Mouse (Mus musculus): ENCODE measurements around the gene Lor.

Gene Lor

DNA sequence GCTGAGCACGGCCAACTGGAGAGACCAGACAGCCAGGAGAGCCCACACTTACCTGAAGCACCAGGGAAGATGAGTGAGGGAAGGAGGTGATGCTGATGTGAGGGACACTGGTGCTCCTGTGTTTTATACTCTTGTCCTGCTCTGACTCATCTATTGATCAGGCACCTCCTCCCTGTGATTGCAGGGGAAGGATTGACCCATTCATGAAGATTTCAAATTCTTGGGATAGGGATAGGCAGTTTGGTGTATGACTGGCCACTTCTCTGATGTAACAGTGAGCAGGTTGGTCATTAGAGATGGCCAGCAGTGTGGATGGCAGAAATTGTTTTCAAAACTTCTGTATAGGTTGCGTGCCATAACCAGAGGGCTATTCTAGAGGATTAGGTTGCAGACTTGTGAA is at the start of gene Lor:
Gene Lor, minus strand, starts transcription at position 101 of the 400 bp plus-strand sequence.
- no peak for DNase-seq

DNA sequence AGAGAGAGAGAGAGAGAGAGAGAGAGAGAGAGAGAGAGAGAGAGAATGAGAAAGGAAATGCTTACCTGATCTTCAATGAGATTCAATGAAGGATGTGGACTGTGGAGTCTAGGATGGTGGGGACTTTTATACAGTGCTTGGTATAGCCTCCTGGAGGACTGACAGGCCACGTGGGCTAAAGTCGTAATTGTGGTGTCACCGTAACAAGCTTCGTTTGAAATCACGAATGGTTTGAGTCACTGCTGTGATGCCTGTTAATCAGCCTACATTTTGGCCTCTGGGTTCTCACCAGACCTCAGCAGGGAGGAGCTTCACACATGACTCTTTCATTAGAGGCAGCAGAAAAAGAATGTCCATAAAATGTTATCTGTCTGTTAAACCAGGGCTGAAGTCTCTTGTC is 40.9 kb upstream of the Lor start, which contains the start of gene Prr9:
Gene Prr9, minus strand, starts transcription at position 101 of the 400 bp plus-strand sequence.
- DNase-seq, result no peak

DNA sequence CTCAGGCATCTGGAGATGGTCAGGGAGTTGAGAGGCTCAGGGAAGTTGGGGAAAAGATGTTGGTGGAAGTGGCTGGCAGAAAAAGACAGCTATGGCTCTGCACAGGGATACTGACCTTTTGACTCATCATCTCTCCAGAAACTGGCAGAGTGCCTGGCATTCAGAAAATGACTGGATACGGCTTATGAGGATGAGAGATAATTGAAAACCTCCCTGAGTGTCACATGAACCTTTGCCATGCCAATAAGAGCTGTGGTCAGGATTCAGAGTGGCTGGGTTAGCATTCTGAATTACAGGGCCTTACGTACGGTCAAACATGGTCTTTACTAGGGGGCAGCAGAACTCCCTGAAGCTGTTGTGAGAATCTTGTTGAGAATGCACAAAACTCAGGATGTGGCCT is 38.0 kb upstream of the Lor start:
- no peak for DNase-seq

DNA sequence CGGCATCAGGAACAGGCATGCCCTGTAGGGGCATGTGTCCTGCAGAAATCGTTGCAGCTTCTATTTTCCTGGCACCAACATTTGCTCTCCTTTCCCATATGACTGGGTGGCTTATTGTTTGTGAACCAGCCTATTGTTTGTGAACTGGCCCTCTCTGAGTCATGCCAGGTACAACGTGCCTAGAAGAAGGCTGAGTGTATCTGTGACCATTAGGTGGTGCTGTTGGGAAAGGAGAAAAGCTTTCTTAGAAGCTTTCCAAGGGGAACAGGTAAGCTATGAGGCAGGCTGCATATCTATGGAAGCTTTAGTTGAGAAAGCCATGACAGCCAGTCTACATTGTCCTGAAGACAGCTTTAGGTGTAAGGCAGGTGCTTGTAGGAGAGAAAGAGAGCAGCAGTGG is 35.0 kb upstream of the Lor start:
- peak; percentile 12 to 30 for DNase-seq

DNA sequence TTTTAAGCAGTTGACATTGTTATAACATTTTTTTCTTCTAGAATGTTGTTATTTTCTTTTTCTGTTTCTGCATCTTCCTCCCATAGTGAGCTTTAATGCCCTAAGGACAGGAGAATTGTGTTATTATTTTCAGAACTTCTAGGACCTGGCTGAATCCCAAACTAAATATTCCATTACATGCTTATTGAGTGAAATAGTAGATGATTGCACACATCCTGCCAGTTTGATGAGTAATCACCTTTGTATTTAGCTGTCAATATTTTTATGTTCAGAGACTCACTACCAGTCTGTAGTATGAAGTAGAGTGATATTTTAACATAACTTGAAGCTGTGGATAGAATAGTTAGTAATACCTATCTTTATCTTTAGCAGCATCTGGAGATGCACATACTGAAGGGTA is 28.6 kb upstream of the Lor start:
- no peak for DNase-seq

DNA sequence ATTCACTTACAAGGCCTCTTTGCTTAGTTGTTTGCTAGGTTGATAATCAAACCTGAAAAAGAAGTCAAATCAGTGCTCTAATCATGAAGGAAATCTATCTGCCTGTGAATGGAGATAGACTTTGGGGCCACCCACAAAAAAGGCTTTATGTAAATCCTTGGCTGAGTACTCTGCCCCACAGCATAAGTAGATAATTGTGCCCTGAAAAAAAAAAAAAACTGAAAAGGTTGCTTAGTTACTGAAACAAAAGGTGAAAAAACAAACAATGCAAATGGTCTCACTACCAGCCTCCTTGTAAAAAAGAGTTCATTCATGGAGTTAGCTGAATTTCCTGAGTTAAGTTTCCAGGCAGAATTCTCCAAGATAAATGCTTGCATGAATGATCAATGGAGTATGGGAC is 27.8 kb upstream of the Lor start:
- DNase-seq, result no peak

DNA sequence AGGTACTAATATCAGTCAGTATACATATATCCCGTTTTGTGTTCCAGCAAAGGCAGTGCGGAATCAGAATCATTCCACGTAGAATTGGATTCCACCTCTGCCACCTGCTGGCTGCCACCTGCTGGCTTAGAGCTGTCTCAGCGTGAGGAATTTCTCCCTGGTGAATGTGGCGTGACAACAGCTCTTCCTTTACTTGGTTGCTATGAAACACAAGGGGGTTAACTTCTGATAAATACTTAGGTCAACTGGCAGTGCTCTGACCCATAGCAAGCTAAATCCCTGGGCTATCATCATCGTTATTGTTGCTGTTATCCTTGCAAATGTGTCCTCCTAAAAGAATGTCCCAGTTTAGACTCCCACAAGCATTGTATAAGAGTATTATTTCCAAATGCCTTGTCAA is 23.6 kb upstream of the Lor start:
- peak; percentile 42 to 72 for DNase-seq

DNA sequence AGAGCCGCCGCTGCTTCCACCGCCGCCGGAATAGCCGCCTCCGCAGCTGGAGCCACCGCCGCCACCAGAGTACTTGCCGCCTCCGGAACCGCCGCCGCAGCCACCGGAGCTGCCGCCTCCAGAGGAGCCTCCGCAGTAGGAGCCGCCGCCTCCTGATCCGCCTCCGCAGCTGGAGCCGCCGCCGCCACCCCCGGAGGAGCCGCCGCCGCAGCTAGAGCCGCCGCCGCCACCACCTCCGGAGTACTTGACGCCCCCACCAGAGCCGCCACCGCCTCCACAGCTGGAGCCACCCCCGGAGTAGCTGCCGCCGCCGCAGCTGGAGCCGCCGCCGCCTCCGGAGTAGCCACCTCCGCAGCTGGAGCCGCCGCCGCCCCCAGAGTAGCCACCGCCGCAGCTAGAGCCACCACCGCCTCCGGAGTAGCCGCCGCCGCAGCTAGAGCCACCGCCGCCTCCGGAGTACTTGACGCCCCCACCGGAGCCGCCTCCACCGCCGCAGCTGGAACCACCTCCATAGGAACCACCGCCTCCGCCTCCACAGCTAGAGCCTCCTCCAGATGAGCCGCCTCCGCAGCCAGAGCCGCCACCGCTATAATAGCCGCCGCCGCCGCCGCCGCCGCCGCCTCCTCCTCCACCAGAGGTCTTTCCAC is 1.5 kb downstream of the Lor start:
- DNase-seq, result peak; percentile 32 to 61

DNA sequence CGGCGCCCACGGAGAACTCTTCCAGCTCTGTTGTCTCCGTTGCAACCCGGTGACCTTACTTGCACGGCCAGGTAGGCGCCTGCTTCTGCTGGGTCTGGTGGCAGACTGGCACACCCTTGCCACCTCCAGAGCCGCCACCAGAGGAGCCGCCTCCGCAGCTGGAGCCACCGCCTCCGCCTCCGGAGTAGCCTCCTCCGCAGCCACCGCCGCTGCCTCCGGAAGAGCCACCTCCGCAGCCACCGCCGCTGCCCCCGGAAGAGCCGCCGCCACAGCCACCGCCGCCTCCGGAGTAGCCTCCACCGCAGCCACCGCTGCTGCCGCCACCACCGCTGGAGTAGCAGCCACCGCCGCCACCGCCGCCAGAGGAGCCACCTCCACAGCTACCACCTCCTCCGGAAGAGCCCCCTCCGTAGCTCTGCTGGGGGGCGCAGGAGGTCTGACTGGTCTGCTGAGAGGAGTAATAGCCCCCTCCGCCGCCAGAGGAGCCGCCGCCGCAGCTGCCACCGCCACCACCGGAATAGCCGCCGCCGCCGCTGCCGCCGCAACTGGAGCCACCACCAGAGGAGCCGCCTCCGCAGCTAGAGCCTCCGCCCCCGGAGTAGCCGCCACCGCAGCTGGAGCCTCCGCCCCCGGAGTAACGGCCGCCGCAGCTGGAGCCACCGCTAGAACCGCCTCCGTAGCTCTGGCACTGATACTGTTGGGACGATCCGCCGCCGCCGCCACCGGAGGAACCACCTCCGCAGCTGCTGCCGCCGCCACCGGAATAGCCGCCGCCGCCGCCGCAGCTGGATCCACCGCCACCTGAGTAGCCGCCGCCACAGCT is 2.3 kb downstream of the Lor start:
- DNase-seq, result peak; percentile 70 to 85

DNA sequence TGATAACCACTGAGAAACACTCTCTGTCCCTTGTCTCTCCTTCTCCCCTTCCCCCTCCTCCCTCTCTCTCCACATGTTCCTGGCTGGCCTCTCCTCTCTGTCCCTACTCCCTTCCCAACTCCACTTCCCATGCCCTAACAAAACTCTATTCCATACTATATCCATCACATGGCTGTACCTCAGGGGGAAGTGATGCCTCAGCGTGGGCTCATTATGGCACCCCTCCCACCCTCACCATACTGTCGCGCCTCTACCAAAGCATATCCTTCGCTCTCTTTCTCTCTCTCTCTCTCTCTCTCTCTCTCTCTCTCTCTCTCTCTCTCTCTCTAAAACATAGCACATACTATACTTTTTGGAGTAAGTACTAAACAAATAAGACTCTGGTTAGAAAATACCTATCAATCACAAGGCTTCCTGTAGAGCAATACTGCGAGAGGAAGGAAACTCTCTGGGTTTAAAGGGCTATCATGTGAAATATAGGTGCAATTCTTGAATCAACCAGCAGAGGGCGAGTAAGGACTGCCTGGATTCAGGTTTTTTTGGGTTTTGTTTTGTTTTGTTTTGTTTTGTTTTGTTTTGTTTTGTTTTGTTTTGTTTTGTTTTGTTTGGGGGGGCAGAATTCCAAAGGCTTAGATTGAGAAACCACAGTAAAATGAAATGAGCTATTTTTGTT is 32.4 kb downstream of the Lor start:
- DNase-seq, result peak; percentile 33 to 38

DNA sequence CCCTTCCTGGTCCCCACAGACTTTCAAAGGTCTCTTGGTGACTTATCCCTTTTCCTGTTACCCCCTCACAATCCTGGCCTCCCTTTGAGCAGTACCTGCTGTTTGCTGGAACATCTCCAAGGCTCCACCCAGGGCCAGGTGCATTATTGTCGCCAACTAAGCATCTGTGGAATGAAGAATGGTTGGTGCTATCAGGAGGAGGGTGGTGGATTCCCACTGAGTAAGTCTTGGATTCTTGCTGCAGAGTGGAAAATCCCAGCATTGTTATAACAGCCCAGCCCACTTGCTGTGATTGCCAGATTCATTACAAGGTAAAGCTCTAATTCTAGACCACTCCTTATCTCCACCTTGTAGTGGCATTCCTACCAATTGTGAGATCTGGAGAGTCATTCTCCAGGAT is 49.0 kb downstream of the Lor start:
- no peak for DNase-seq

DNA sequence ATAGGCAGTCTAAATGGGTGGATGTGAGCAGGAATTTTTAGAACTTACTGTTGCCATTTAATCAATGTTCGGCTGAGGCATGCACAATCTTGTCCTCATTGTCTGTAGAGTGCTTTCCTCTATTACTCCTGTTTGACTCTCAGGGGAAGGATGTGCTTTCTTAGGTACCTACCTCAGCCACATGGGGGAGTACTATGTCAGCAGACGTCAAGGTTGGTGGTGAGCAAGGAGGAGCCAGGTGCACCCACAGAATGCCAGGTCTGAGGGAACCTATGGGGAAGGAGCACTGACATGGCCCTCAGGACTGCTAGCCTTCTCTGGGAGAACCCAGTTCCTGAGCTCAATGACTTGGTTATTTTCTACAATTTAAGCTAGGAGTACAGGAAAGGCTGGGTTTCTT is 49.7 kb downstream of the Lor start:
- DNase-seq, result no peak

All from kidney, postnatal 36 days (tissue).